ENCODE assay signal across 1 mouse cellular context in the genomic region with DNA sequence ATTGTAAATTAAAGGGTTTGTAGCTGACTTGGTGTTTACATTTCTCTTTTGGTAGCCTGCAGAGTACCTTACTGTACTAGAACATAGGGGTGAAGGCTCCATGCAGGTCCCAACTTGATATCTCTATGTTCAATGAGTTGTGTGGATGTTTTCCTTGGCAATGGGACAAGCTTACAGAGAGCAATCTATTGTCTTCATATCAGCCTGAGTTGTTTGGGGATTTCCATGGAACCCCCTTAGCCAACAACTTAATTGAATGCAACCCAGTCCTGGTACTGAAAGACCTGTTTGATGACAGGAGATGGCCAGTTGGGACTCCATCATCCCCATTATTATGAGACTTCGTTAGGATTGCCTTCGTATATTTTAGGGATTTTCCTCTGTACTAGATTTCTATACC.
TF ChIP-seq lines count a peak whose summit lies in the region.

No protein-coding gene starts in this region.

TF ChIP-seq in MEL, 35 proteins besides CTCF, POLR2A, EP300 and RAD21:
- TF ChIP-seq MYB (IDR thresholded peaks at IDR 0.05; ENCODE audit: low read depth, low read length) (no peak), TAL1 (IDR thresholded peaks at IDR 0.05; ENCODE audit: low read length) (peak; percentile 30), ZC3H11A (IDR thresholded peaks at IDR 0.05; ENCODE audit: low read depth, low read length) (no peak)
TF ChIP-seq in MEL: peak in this region for 1.
